Mouse (Mus musculus): Measurements from ENCODE around the gene Robo2.

The Robo2 gene

DNA sequence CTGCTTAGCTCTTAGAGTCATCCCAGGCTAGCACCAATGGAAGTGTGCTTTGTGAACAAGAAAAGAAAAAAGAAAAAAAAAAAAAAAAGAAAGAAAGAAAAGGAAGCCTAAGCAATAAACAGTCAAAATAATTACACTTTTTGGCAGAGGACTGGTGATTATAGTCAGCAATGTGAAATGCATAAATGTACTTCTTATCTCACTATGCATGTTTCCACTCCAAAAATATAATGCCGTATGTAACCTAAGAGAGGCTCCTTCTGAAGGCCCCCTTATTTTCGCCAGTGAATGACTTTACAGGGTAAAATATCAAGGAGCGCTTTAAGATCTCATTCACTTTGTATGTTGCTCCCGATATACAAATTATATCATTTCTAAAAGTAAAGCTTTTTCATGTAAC is 496.2 kb downstream of the Robo2 start:
- no peak for DNase-seq

DNA sequence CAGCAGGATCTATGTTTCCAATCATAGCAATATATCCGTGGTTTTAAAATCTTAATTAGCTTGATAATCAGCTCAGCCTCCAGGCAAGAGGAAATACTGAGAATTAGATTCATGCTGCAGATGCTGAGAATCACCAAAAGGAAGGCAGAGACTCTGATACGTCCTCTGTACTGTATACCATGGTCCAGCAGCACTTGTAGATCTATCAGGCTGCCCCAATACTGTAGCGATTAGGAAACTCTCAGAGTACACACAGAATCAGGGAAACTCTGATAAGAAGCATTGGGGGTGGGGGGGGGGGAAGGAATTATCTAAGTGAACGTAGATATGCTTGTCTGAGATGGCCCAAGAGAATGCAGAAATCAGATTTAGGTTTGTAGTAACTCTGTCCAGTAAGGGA is 496.7 kb downstream of the Robo2 start:
- DNase-seq = no peak

DNA sequence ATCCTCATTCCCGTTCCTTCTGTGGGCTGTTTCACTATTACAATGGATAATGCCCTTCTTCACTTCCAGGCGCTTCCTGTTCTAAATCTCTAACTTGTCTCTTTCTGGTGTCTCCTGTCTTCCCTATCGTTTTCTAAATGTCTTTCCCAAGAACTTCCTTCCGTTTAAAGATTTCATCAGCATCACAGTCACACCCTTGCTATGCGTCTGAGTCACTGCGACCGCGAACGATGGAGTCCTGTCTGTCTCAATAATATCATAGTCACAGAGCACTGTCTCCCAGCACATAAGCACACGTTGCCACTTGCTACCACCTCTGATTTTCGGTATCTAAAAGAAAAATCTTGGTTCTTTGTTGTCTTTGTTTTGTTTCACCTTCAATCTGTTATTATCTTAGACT is 503.1 kb downstream of the Robo2 start:
- DNase-seq = no peak

DNA sequence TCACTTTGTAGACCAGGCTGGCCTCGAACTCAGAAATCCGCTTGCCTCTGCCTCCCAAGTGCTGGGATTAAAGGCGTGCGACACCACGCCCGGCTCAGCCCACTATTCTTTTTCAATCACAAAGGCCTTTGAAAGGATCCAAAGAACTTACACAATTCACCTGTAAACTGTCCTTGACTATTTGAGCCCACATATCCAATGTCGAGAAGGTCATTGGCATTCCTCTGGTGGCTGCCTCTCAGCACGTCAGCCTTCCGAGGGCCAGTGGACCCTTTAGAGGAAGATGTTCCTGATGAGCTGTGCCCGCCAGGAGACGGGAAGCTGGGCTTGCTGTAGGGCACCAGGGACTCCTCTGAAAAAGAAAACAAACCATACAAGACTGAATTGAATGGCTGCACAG is 514.8 kb downstream of the Robo2 start:
- no peak for DNase-seq

DNA sequence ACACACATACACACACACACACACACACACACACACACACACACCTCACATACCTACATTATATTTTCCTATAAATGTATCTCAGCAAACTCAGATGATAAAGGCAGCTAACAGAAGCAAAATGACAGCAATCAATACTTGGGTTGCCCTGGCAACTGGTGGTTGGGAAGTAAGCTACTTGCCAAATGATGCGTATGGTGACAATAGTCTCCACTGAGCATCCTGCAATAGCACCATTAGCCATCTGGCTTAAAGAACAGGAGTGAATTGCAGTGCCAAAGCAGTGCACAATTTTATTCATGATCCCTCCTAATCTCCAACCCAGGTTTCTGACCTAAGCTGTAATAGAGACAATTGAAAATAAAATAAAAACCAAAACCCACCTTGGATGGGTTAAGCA is 529.7 kb downstream of the Robo2 start:
- DNase-seq = no peak

DNA sequence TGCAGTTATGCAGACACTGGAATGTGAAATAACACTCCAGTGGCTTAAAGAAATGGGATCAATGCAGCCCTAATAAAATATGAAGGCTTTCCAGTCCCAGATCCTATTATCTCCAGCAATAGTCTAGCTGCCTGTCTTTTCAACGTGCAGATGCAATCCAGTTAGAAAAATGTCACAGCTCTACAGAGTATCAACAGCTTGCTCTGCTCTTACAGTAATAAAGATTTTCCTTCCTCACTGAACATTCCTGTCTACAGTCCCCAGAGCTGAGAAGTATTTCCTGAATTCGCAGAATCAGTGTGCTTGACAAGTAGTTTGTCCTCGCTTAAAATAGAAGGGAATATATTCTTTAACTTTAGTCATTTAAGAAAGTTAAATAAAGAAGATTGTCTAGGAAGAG is 533.7 kb downstream of the Robo2 start:
- DNase-seq = no peak

DNA sequence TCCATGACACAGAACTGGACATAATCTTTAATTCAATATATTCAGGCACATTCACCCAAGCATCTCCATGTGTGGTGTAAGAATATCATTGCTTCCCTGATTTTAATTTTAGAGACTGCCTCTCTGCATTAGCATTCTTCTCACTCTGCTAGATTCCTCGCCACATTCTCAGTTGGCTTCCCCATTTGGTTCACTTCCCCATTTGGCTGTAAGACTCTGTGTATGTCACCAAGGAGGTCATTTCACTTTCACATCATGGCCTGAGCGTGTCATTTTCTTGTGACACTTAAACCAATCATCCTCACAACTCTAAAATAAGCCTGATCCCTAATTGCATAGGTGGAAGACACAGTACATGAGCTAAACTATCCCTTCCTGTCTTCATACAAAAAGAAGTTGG is 536.6 kb downstream of the Robo2 start:
- no peak for DNase-seq

DNA sequence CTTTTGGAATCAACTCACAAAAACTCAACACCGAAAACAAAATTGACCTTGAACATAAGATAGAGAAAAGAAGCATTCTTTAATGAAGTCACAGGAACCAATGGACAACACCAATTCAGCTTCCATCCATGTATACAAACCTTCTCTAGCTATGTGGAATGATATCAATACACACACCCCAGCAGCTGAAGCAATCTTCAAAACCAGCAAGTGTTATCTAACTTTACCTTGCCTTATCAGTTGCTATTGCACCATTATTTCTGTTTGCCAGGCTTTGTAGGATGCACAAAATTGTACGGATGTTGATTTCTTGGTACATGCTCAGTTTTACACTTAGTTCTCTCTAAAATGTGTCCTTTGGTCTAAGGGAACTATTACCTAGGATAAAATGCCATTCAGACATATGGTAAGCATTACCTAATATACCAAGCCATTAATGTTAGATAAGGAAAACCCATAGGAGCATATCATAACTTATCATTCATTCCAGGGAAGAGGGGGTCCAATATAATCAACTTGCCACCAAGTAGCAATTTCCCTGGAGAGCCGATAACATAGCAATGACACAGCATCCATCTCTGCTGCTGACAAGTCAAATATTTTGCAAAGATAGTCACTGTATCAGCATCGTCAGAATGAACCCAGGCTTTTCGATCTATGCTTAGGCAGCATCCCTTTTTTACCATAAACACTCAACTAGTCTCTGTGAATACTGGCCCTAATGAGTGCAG is 537.6 kb downstream of the Robo2 start:
- DNase-seq = no peak

DNA sequence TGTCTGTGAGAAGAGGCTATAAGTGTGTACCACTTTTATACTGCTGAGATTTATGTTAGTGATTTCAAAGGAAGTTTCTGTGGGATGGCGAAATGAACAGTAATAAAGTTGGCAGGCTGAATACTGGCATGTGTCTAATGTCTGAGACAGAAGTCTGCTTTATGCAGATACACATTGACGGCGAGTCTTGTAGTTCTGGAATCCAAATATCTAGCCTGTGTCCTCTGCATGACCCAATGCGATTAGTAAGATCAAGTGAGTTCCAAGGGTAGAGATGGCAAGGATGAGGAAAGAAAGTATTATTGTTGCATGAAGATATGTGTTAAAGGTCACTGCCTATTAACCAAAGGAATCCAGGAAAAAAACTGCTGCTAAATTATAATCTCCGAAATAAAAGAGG is 541.3 kb downstream of the Robo2 start:
- no peak for DNase-seq

DNA sequence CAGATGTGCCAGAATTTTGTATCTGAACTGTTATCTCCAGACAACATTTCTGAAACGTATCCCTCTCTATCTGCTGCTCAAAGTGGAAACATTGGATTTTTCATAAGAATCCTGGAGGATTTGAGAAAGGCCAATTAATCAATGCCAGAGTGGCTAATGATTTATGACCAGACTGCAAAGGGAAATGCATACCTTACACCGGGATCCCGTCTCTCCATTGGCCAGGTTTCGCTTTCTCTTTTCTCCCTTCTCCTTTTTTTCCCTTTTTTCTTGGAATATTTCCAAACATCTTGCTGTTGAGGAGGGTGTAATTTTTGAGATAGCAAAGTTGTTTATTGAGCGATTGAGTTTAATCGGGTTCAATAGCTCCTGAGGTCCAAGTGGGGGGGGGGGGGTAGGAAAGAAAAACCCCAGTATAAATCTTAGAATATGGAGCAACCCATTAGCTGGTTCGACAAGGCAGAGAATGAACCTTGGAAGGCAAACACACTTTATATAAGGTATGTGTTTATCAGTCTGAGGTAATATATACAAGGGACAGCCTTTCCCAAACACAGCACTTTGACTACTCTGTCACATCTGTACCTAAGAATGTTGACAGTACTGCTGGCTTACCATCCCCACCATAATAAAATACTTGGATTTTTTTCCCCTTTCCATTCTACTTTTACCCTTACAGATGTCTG is 542.0 kb downstream of the Robo2 start:
- no peak for DNase-seq

DNA sequence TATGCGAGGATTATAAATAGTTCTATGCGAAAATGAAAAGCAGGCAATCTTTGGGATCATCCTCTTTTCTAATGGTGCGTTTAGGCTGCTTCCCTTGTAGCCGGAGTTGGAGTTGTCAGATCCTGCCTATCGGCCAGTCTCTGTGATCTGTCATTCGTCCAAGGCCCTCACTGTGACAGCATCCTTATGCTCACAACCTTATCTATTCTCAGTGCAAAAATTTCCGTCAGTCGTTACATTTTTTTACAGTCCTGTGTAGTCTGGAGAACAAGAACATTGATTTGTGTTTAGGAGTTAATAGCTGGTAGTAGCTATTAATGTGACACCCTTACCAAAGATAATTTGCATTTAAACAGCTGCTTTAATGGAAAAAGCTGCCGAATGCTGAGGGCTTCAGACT is 547.0 kb downstream of the Robo2 start:
- no peak for DNase-seq

DNA sequence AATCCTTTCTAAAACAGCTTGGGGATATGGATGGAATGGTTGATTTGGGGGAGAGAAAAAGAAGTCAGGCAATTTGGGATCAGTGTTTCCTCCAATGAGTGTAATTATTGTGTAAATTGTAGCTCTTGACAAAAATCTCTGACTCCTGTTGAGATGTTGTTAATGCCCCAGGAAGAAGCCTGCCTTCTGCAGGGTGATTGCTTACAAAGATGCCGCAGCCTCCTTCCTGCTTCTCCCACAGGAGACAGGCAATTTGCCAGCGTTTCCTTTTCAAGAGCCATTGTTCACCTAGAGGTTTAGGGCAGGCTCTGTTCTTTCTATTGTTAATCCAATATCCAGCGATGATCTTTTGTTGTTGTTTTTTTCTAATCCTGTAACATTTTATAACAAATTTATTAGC is 547.9 kb downstream of the Robo2 start:
- DNase-seq = peak; percentile 38

DNA sequence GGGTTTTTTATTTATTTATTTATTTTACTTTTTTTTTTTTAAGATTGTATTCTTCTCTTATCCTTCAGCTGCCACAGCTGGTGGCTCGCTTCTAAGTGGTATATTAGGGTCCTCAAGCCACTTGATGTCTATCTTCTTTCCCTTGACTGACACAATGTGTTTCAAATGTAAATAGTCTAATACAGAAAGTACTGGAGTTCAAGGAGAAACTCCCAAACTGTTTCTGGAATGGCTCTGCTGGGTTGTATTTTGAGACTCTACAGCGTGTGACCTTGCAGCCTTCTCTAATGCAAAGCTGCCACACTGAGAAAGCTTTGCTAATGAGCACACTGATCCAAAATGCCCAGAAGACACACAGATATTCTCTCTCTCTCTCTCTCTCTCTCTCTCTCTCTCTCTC is 552.9 kb downstream of the Robo2 start:
- DNase-seq = no peak

DNA sequence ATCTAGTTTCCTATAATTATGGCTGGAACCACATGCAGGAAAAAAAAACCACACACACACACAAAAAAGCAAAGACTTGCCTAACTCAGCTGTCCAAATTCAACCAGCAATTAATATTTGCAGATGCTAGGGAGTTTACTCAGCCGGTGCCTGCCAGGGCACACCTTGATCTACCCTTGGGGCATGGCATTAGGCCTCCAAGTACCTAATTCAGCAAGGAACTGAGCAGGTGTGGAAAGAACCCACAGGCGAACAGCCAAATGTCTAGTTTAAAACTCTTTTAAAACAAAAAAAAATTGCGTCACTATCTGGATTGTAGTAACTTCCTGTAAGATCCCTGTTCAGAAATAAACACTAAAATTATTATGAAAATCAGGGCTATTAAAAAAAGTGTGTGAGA is 555.8 kb downstream of the Robo2 start:
- DNase-seq = no peak

All from retina, postnatal 1 day (tissue).